Mouse (Mus musculus): ENCODE data around the gene Fpr-rs4. TPM values are rescaled to one million over a fixed set of nuclear protein-coding genes. Genes with fewer than 3 reads are reported as not detected.

Fpr-rs4 gene
- total RNA-seq (2023) = not detected

DNA sequence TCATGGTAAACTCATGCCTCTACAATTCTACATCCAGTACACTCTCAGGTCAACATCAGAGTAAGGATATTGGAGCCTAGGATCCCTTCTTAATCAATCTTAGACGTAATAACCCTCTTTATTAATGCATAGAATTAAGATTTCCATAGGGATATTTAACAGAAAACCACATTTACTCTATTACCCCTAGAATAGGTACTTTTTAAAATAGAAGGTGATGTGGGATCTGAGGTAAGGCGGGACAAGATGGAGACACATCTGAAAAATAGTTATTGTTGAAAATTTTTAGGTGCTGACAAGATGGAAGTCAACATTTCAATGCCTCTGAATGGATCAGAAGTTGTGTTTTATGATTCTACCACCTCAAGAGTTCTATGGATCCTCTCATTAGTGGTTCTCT, at the start of gene Fpr-rs4:
Fpr-rs4 (plus strand) TSS at position 301 of the 400 bp plus-strand sequence.

GRCm38 (mm10) chr17:18049124-18049523, 27.6 kb downstream of the Fpr-rs4 start, which contains the start of gene Vmn2r124:
Gene Vmn2r124 (plus strand): TSS chr17:18049424.

Other genes starting within 250 kb of the Fpr-rs4 start
- 1 to 10 TPM; 1.5 to 3.3 TPM for gene Spaca6, start 194.6 kb upstream of the Fpr-rs4 start, total RNA-seq (2023)
- not detected for gene Has1, start 166.5 kb upstream of the Fpr-rs4 start, total RNA-seq (2023)
- gene Fpr1, start 137.8 kb upstream of the Fpr-rs4 start, total RNA-seq (2023) = 100 to 1,000 TPM; 243 to 265 TPM
- 100 to 1,000 TPM; 400 to 444 TPM for gene Fpr2, start 133.9 kb upstream of the Fpr-rs4 start, total RNA-seq (2023)
- under 1 TPM in 1 of 2 experiments, not detected in 1; 0.53 TPM for gene Fpr3, start 133.9 kb upstream of the Fpr-rs4 start, total RNA-seq (2023)
- gene Vmn2r124, start 27.7 kb downstream of the Fpr-rs4 start, total RNA-seq (2023) = not detected
- not detected for gene Vmn2r91, start 63.3 kb downstream of the Fpr-rs4 start, total RNA-seq (2023)
- not detected for gene Vmn2r92, start 130.2 kb downstream of the Fpr-rs4 start, total RNA-seq (2023)

Data from neutrophil, adult 59 days (primary cell).